Mouse (Mus musculus) hindbrain, embryonic 14.5 days (tissue): Measurements from ENCODE around the gene Rxra. TPM values are rescaled to one million over a fixed set of nuclear protein-coding genes. Genes with fewer than 3 reads are reported as not detected.
A peak's percentile ranks its signal among the peaks of the same experiment; 100 is the strongest.

Source experiments
- ATAC-seq: fragments of 200-750 bp; cut with Nextera tagmentation; 2 replicates; pipeline ENCODE4 v1.8.0; 2017; ENCODE audit warnings: moderate number of reproducible peaks, mild to moderate bottlenecking, moderate TSS enrichment, moderate library complexity; ENCODE audit not compliant: low FRiP score
- DNase-seq: peaks from one replicate; pipeline ENCODE4 v3.0.0-alpha.2; 2015; ENCODE audit warnings: low spot score
- H3K27ac ChIP-seq: fragments of 300-500 bp; sonication (generic); 2 replicates; pipeline ENCODE4 v1.5.1; 2014; ENCODE audit warnings: mild to moderate bottlenecking, moderate library complexity
- H3K27me3 ChIP-seq: fragments of 300-500 bp; sonication (generic); 2 replicates; pipeline ENCODE4 v1.6.1; 2014; ENCODE audit warnings: mild to moderate bottlenecking, low read length, mixed read lengths; ENCODE audit not compliant: control insufficient read depth, insufficient read depth
- H3K36me3 ChIP-seq: fragments of 300-500 bp; sonication (generic); replicated peaks from 2 replicates; pipeline ENCODE4 v1.6.1; 2014; ENCODE audit not compliant: control insufficient read depth, insufficient read depth
- H3K4me1 ChIP-seq: fragments of 300-500 bp; sonication (generic); replicated peaks from 2 replicates; pipeline ENCODE4 v1.6.1; 2014; ENCODE audit warnings: antibody characterized with exemption, low read length, mixed read lengths; ENCODE audit not compliant: control insufficient read depth, insufficient read depth
- H3K4me2 ChIP-seq: fragments of 300-500 bp; sonication (generic); replicated peaks from 2 replicates; pipeline ENCODE4 v1.6.1; 2014; ENCODE audit warnings: mild to moderate bottlenecking, moderate library complexity
- H3K4me3 ChIP-seq: fragments of 300-500 bp; sonication (generic); replicated peaks from 2 replicates; pipeline ENCODE4 v1.5.1; 2014; ENCODE audit warnings: mild to moderate bottlenecking, low read length
- H3K9ac ChIP-seq: fragments of 300-500 bp; sonication (generic); 2 replicates; pipeline ENCODE4 v1.6.1; 2014
- H3K9me3 ChIP-seq: fragments of 300-500 bp; sonication (generic); 2 replicates; pipeline ENCODE4 v1.6.1; 2016; ENCODE audit warnings: low read length; ENCODE audit not compliant: control insufficient read depth
- WGBS: fragments of 180-500 bp; shearing (Covaris S2); extraction: QIAGEN DNeasy Blood & Tissue Kit; methylation state at CpG from one replicate; pipeline ENCODE4 v1.1.7; 2014; 5-methylcytosine and 5-hydroxymethylcytosine counted together
- polyA plus RNA-seq: library from polyadenylated mRNA; unstranded; fragments of >200 nt; fragmentation: Nextera tagmentation; extraction: Ambion mirVana; gene quantifications from 2 replicates; pipeline ENCODE4 v1.2.1, GENCODE M21; 2014

Rxra gene
- polyA plus RNA-seq, 1 experiment from 2014 or later = 2.4 TPM

DNA sequence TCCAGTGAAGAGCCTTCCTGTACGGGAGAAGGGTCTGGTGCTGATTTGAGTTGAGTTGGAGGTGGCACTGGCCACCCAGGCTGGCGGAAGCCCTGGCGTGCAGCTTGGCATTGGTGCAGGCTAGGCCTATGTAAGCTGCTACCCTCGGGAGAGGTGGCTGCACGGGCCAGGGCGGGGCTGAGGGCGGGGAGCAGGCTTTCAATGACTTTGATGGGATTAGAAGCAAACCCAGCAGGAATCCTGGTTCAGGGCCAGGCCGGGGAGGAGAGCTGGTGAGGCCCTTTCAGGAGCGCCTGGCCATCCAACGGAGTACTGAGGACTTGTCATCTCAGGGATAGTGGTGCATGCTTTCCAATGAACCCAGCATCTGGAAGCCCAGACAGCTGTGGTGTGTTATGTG lies 43.4 kb downstream of the Rxra start:
- no peak overlapping the region for H3K4me2 ChIP-seq
- no peak overlapping the region for H3K27ac ChIP-seq
- no peaks in the 10 kb centered on the region for H3K36me3 ChIP-seq
- DNase-seq (peak; percentile 50), ATAC-seq (no peak)
- no peak overlapping the region for H3K4me3 ChIP-seq
- peaks cover 27% of the 10 kb centered on the region for H3K4me1 ChIP-seq
- H3K9me3 ChIP-seq = no peaks in the 10 kb centered on the region
- H3K27me3 ChIP-seq = no peaks in the 10 kb centered on the region
- no peak overlapping the region for H3K9ac ChIP-seq
- 25% methylated on average over 10 of the region's 10 CpGs for WGBS

DNA sequence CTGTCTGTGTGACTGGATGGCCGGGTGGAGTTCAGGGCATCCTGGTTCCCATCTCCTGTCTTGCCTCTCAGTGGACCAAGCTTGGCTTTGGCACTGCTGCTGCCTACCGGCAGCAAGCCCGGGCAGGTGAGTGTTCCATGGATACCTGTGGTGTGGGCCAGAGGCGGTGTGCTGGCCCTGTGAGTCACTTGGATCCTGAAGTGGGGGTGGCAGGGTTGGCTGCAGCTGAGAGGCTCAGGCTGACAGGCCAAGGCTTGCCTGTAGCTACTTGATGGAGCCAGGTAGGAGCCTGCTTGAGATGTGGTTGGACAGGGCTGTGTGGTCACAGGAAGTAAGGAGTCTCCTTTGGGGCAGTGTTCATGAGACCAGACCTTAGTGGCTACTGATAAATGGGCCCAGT lies 45.4 kb downstream of the Rxra start:
- H3K4me3 ChIP-seq = no peak overlapping the region
- no peaks in the 10 kb centered on the region for H3K27me3 ChIP-seq
- H3K9ac ChIP-seq = no peak overlapping the region
- WGBS = 96% methylated on average over 4 of the region's 4 CpGs
- H3K27ac ChIP-seq = no peak overlapping the region
- no peaks in the 10 kb centered on the region for H3K36me3 ChIP-seq
- DNase-seq (no peak), ATAC-seq (no peak)
- peaks cover 21% of the 10 kb centered on the region for H3K4me1 ChIP-seq
- H3K4me2 ChIP-seq = no peak overlapping the region
- no peaks in the 10 kb centered on the region for H3K9me3 ChIP-seq

- DNase-seq (no peak), ATAC-seq (no peak)
- no peaks in the 10 kb centered on the region for H3K9me3 ChIP-seq
- WGBS = 92% methylated on average over 9 of the region's 9 CpGs
- 0 out of 2 replicates have a peak, but pooled peaks cover 1% of the 10 kb centered on the region for H3K4me1 ChIP-seq
- H3K9ac ChIP-seq = no peak overlapping the region
- no peak overlapping the region for H3K4me3 ChIP-seq
- H3K36me3 ChIP-seq = no peaks in the 10 kb centered on the region
- no peak overlapping the region for H3K27ac ChIP-seq
- H3K27me3 ChIP-seq = no peaks in the 10 kb centered on the region
- H3K4me2 ChIP-seq = no peak overlapping the region
Observed at GRCm38 (mm10) chr2:27724729-27725316, 48.6 kb downstream of the Rxra start.

GRCm38 (mm10) chr2:27727994-27728854 lies 52.0 kb downstream of the Rxra start:
- Histone ChIP-seq H3K36me3 (no peaks in the 10 kb centered on the region), H3K9me3 (no peaks in the 10 kb centered on the region), H3K4me1 (peaks cover 7% of the 10 kb centered on the region), H3K9ac (no peak overlapping the region), H3K27me3 (no peaks in the 10 kb centered on the region), H3K4me3 (no peak overlapping the region), H3K4me2 (no peak overlapping the region), H3K27ac (no peak overlapping the region)
- WGBS = 62% methylated on average over 14 of the region's 14 CpGs
- no peak for ATAC-seq
- no peak for DNase-seq

- H3K4me2 ChIP-seq = no peak overlapping the region
- no peaks in the 10 kb centered on the region for H3K27me3 ChIP-seq
- no peak overlapping the region for H3K27ac ChIP-seq
- ATAC-seq (no peak), DNase-seq (no peak)
- H3K9me3 ChIP-seq = no peaks in the 10 kb centered on the region
- no peak overlapping the region for H3K9ac ChIP-seq
- 91% methylated on average over 4 of the region's 4 CpGs for WGBS
- H3K4me3 ChIP-seq = no peak overlapping the region
- no peaks in the 10 kb centered on the region for H3K36me3 ChIP-seq
- H3K4me1 ChIP-seq = peaks cover 7% of the 10 kb centered on the region
Observed at GRCm38 (mm10) chr2:27729009-27729408, 52.8 kb downstream of the Rxra start.

DNA sequence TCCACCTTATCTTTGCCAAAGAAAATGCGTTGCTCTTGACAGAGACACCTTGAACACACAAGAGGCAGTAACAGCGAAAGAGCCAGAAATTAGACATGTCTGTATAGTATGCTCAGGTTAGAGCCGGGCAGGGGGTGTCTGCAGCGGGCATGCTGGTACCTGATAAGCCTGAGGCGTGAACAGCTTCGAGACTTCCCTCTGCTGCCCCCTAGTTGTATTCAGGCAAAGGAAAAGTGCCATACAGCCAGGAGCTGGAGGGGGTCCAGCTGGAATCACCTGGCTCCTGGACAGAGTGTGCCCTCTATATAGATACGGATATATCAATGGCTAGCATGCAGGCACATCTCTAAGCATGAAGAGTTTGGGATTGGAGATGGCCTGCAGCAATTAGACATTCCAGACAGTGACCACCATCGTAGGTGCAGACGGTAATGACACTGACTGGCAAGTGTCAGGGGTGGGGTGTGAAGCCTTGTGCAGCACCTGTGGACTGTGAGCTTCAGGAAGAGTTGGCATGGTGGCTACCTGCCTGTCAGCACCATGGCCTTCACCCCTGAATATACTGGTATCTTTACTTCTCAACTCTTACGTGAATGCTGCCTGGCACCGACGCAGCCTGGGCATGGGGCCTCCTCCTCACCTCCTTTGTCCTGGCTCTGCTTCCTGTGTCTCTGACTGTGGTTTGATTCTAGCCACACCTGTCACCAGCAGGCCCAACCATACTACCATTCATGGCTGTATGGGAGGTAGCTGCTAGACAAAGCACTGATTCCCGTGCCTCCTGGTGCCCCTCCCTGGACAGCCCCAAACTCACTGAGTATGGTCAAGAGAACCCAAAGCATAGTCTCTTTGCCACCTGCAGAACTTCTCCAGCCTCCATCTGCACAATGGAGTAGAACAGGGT lies 54.0 kb downstream of the Rxra start:
- WGBS = 72% methylated on average over 13 of the region's 13 CpGs
- no peak for ATAC-seq
- H3K9me3 ChIP-seq = no peaks in the 10 kb centered on the region

DNA sequence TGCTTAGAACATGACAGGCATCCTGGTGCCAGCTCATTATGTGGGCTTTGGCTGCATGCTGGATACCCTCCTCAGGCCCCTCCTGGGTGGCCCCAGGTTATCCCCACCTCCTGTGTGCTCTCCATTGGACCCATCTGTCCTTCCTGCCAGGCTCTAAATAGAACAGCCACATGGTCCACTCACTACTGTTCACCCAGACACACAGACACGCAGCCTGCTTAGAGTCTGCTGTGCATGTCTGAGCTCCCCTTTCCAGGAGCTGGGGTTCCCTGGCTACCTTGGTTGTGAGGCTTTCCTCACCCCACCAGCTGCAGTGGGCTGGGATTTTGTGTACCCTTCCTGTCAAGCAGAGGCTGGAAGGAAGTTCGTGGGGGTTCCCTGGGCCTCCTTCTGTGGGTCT lies 56.8 kb downstream of the Rxra start:
- H3K9ac ChIP-seq = no peak overlapping the region
- peaks cover 15% of the 10 kb centered on the region for H3K4me1 ChIP-seq
- no peak overlapping the region for H3K27ac ChIP-seq
- no peak overlapping the region for H3K4me2 ChIP-seq
- H3K27me3 ChIP-seq = no peaks in the 10 kb centered on the region
- ATAC-seq (no peak), DNase-seq (no peak)
- H3K4me3 ChIP-seq = no peak overlapping the region
- H3K9me3 ChIP-seq = no peaks in the 10 kb centered on the region
- 0 out of 2 replicates have a peak, but pooled peaks cover 2% of the 10 kb centered on the region for H3K36me3 ChIP-seq
- WGBS = 64% methylated on average over 2 of the region's 2 CpGs

More for the DNA sequence above, 54.0 kb downstream of the Rxra start:
- no peak overlapping the region for H3K9ac ChIP-seq
- no peak overlapping the region for H3K27ac ChIP-seq
- H3K36me3 ChIP-seq = no peaks in the 10 kb centered on the region
- H3K4me1 ChIP-seq = peaks cover 15% of the 10 kb centered on the region
- no peaks in the 10 kb centered on the region for H3K27me3 ChIP-seq
- DNase-seq = peak; percentile 42
- H3K4me3 ChIP-seq = no peak overlapping the region
- no peak overlapping the region for H3K4me2 ChIP-seq

- H3K27me3 ChIP-seq = no peaks in the 10 kb centered on the region
- no peak for DNase-seq
- WGBS = 7% methylated on average over 1 of the region's 1 CpGs
Observed at GRCm38 (mm10) chr2:27734328-27734727, 58.1 kb downstream of the Rxra start.

GRCm38 (mm10) chr2:27734800-27735199 lies 58.6 kb downstream of the Rxra start:
- ATAC-seq (no peak), DNase-seq (no peak)
- Histone ChIP-seq H3K4me1 (peaks cover 28% of the 10 kb centered on the region), H3K4me2 (no peak overlapping the region), H3K9ac (no peak overlapping the region), H3K27me3 (no peaks in the 10 kb centered on the region), H3K27ac (no peak overlapping the region), H3K36me3 (0 out of 2 replicates have a peak, but pooled peaks cover 3% of the 10 kb centered on the region), H3K9me3 (no peaks in the 10 kb centered on the region), H3K4me3 (no peak overlapping the region)
- WGBS = 81% methylated on average over 2 of the region's 2 CpGs

More at GRCm38 (mm10) chr2:27734328-27734727, 58.1 kb downstream of the Rxra start:
- no peak overlapping the region for H3K27ac ChIP-seq
- H3K9ac ChIP-seq = no peak overlapping the region
- H3K4me3 ChIP-seq = no peak overlapping the region
- peaks cover 23% of the 10 kb centered on the region for H3K4me1 ChIP-seq
- ATAC-seq = no peak
- no peaks in the 10 kb centered on the region for H3K9me3 ChIP-seq
- no peak overlapping the region for H3K4me2 ChIP-seq
- H3K36me3 ChIP-seq = 0 out of 2 replicates have a peak, but pooled peaks cover 3% of the 10 kb centered on the region
